Mouse (Mus musculus) midbrain, embryonic 16.5 days (tissue): ENCODE data around the gene Krtap19-5. TPM values are rescaled to one million over a fixed set of nuclear protein-coding genes. Genes with fewer than 3 reads are reported as not detected.

Source experiments
- ATAC-seq: fragments of 200-750 bp; cut with Nextera tagmentation; 2 replicates; pipeline ENCODE4 v1.8.0; 2017; ENCODE audit warnings: moderate TSS enrichment
- H3K27ac ChIP-seq: fragments of 300-500 bp; sonication (generic); 2 replicates; pipeline ENCODE4 v1.5.1; 2014; ENCODE audit warnings: mild to moderate bottlenecking, low read length, mixed read lengths
- H3K27me3 ChIP-seq: fragments of 300-500 bp; sonication (generic); 2 replicates; pipeline ENCODE4 v1.6.1; 2014; ENCODE audit warnings: low read depth, low read length, mixed read lengths; ENCODE audit not compliant: control insufficient read depth, insufficient read depth
- H3K36me3 ChIP-seq: fragments of 300-500 bp; sonication (generic); 2 replicates; pipeline ENCODE4 v1.6.1; 2014; ENCODE audit warnings: mild to moderate bottlenecking, low read length, moderate library complexity, mixed read lengths; ENCODE audit not compliant: control insufficient read depth, insufficient read depth
- H3K4me1 ChIP-seq: fragments of 300-500 bp; sonication (generic); 2 replicates; pipeline ENCODE4 v1.6.1; 2014; ENCODE audit warnings: mild to moderate bottlenecking, low read length, mixed read lengths; ENCODE audit not compliant: control insufficient read depth, insufficient read depth
- H3K4me2 ChIP-seq: fragments of 300-500 bp; sonication (generic); 2 replicates; pipeline ENCODE4 v1.6.1; 2014; ENCODE audit warnings: mild to moderate bottlenecking, low read length, mixed read lengths
- H3K4me3 ChIP-seq: fragments of 300-500 bp; sonication (generic); 2 replicates; pipeline ENCODE4 v1.5.1; 2014; ENCODE audit warnings: low read depth, mild to moderate bottlenecking, low read length, moderate library complexity, mixed read lengths
- H3K9ac ChIP-seq: fragments of 300-500 bp; sonication (generic); 2 replicates; pipeline ENCODE4 v1.6.1; 2014; ENCODE audit warnings: low read depth, low read length, mixed read lengths
- H3K9me3 ChIP-seq: fragments of 300-500 bp; sonication (generic); replicated peaks from 2 replicates; pipeline ENCODE4 v1.6.1; 2014; ENCODE audit warnings: mild to moderate bottlenecking, low read length, mixed read lengths; ENCODE audit not compliant: control insufficient read depth, poor library complexity, severe bottlenecking
- WGBS: fragments of 180-500 bp; shearing (Covaris S2); extraction: QIAGEN DNeasy Blood & Tissue Kit; methylation state at CpG from one replicate; pipeline ENCODE4 v1.1.7; 2014; 5-methylcytosine and 5-hydroxymethylcytosine counted together
- polyA plus RNA-seq: library from polyadenylated mRNA; unstranded; fragments of >200 nt; fragmentation: Nextera tagmentation; extraction: Ambion mirVana; gene quantifications from 2 replicates; pipeline ENCODE4 v1.2.1, GENCODE M21; 2015

Krtap19-5 gene
- polyA plus RNA-seq, 1 experiment from 2014 or later: not detected

DNA sequence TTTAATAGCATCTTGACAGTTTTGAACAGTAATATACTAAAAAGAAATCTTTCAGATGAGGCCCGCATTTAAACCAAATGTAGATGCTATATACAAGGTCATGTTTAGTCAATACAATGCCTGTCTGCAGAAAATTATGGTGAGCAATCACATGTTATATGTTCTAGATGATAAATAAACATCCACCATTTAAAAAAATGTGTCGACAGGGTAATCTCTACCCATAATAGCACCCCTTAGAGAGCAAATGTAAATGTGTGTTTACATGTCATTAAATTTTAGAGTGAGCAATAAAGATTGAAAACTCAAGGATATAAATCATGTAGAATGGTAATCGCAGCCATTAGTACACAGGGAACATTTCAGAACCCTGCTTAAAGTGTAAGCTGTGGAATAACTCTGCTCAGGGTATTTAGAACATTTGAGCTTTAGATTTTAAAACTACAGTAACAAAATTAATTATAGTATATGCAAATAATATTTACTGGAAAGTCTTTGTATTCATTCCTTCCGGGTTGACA, 31.3 kb downstream of the Krtap19-5 start:
- H3K27ac ChIP-seq: no peak overlapping the region
- no peaks in the 10 kb centered on the region for H3K4me1 ChIP-seq
- no peak for ATAC-seq
- H3K27me3 ChIP-seq: no peaks in the 10 kb centered on the region
- H3K9me3 ChIP-seq: no peaks in the 10 kb centered on the region
- H3K36me3 ChIP-seq: no peaks in the 10 kb centered on the region
- no peak overlapping the region for H3K4me2 ChIP-seq
- H3K4me3 ChIP-seq: no peak overlapping the region
- WGBS: 92% methylated on average over 4 of the region's 4 CpGs
- no peak overlapping the region for H3K9ac ChIP-seq

DNA sequence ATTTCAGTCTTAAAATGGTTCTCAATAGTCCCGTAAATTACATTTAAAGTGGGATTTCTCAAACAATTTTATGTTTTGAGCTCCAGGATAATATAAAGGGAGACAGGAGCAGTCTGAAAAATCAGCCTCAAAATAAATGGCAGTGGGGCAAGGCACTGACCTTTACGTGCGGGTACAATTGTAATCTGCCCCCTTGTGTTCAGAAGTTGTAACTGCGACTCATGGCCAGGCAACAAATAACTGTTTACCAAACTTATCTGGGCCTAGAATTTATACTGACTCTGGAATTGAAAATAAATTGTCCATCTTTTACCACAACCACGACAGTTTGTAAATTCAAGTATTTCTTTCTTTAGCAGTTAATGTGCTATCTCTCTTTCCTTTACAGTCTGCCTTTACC, 44.8 kb downstream of the Krtap19-5 start:
- H3K9ac ChIP-seq: no peak overlapping the region
- 13% methylated on average over 5 of the region's 5 CpGs for WGBS

DNA sequence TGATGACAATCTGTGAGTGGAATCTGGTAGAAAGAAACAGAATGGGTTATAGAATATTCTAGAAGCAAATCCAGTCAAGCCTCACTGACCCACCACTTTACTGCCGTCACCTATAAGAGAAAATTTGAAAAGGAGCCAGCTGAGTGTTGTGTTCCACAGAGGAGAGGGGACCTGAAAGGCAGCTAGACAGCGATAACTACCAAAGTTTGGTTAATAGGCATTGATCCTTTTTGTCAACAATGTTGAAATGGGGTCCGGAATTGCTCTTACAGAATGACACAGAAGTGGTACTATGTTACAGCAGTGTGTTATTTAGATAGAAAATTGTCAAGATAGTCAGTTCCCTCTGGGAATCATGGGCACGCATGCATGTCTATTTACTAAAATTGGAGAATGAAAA, 47.7 kb downstream of the Krtap19-5 start:
- no peak overlapping the region for H3K9ac ChIP-seq
- no peaks in the 10 kb centered on the region for H3K9me3 ChIP-seq
- H3K27me3 ChIP-seq: no peaks in the 10 kb centered on the region
- no peak overlapping the region for H3K4me2 ChIP-seq
- H3K36me3 ChIP-seq: no peaks in the 10 kb centered on the region
- no peak overlapping the region for H3K27ac ChIP-seq
- no peak for ATAC-seq
- H3K4me1 ChIP-seq: no peaks in the 10 kb centered on the region
- 84% methylated on average over 4 of the region's 4 CpGs for WGBS
- no peak overlapping the region for H3K4me3 ChIP-seq

More for the DNA sequence above, 44.8 kb downstream of the Krtap19-5 start:
- no peak for ATAC-seq
- Histone ChIP-seq H3K4me3 (no peak overlapping the region), H3K27me3 (no peaks in the 10 kb centered on the region), H3K4me1 (no peaks in the 10 kb centered on the region), H3K36me3 (no peaks in the 10 kb centered on the region), H3K9me3 (no peaks in the 10 kb centered on the region), H3K4me2 (no peak overlapping the region), H3K27ac (no peak overlapping the region)

DNA sequence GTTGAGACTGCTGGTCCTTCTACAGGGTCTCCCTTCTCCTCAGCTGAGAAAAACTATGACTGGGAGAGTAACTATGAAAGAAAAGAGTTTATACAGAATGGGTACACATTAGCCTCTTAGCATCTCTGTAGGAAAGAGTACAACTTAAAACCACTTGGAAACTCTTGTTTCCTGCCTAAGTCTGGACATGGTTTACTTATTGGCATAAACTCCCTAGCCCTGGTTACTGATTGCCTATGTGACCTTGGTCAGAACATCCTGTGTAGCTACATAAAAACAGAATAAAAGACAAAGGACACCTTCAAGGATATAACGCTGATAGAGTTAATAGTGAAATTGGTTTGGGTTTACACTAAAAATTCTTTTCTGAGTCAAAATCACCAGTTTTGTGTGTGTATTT, 48.9 kb downstream of the Krtap19-5 start:
- 95% methylated on average over 1 of the region's 1 CpGs for WGBS
- Histone ChIP-seq H3K9ac (no peak overlapping the region), H3K4me2 (no peak overlapping the region), H3K27me3 (no peaks in the 10 kb centered on the region), H3K9me3 (no peaks in the 10 kb centered on the region), H3K4me1 (no peaks in the 10 kb centered on the region), H3K27ac (no peak overlapping the region), H3K4me3 (no peak overlapping the region), H3K36me3 (no peaks in the 10 kb centered on the region)
- no peak for ATAC-seq

Other genes starting within 250 kb of the Krtap19-5 start
- not detected in 2 replicates for gene Krtap26-1, start 248.7 kb downstream of the Krtap19-5 start, polyA plus RNA-seq
- gene Krtap27-1, start 224.8 kb downstream of the Krtap19-5 start, polyA plus RNA-seq: not detected in 2 replicates
- not detected in 2 replicates for gene 2310061N02Rik, start 188.5 kb downstream of the Krtap19-5 start, polyA plus RNA-seq
- not detected in 2 replicates for gene Krtap13-1, start 167.6 kb downstream of the Krtap19-5 start, polyA plus RNA-seq
- gene Krtap13, start 144.8 kb downstream of the Krtap19-5 start, polyA plus RNA-seq: 0.21 TPM in 1 of 2 replicates, not detected in the other
- gene 2310034C09Rik, start 137.6 kb downstream of the Krtap19-5 start, polyA plus RNA-seq: not detected in 2 replicates
- gene 2310057N15Rik, start 122.3 kb downstream of the Krtap19-5 start, polyA plus RNA-seq: not detected in 2 replicates
- not detected in 2 replicates for gene Gm5965, start 118.6 kb downstream of the Krtap19-5 start, polyA plus RNA-seq
- not detected in 2 replicates for gene Gm20741, start 84.2 kb downstream of the Krtap19-5 start, polyA plus RNA-seq
- gene Krtap15, start 76.2 kb downstream of the Krtap19-5 start, polyA plus RNA-seq: not detected in 2 replicates
- not detected in 2 replicates for gene Krtap14, start 70.3 kb downstream of the Krtap19-5 start, polyA plus RNA-seq
- gene Krtap19-1, start 27.0 kb downstream of the Krtap19-5 start, polyA plus RNA-seq: not detected in 2 replicates
- not detected in 2 replicates for gene Krtap19-2, start 22.2 kb downstream of the Krtap19-5 start, polyA plus RNA-seq
- not detected in 2 replicates for gene Krtap19-3, start 18.4 kb downstream of the Krtap19-5 start, polyA plus RNA-seq
- gene Krtap19-4, start 11.4 kb downstream of the Krtap19-5 start, polyA plus RNA-seq: not detected in 2 replicates
- gene Krtap19-9b, start 35.8 kb upstream of the Krtap19-5 start, polyA plus RNA-seq: not detected in 2 replicates
- not detected in 2 replicates for gene Krtap16-3, start 66.4 kb upstream of the Krtap19-5 start, polyA plus RNA-seq
- not detected in 2 replicates for gene Krtap22-2, start 114.3 kb upstream of the Krtap19-5 start, polyA plus RNA-seq
- not detected in 2 replicates for gene Gm10229, start 118.8 kb upstream of the Krtap19-5 start, polyA plus RNA-seq
- gene Krtap6-1, start 135.2 kb upstream of the Krtap19-5 start, polyA plus RNA-seq: not detected in 2 replicates
- not detected in 2 replicates for gene Gm10228, start 145.0 kb upstream of the Krtap19-5 start, polyA plus RNA-seq
- gene Krtap6-5, start 151.4 kb upstream of the Krtap19-5 start, polyA plus RNA-seq: not detected in 2 replicates
- not detected in 2 replicates for gene 1110025L11Rik, start 167.5 kb upstream of the Krtap19-5 start, polyA plus RNA-seq
- not detected in 2 replicates for gene Krtap6-3, start 187.6 kb upstream of the Krtap19-5 start, polyA plus RNA-seq
- gene Gm6358, start 244.4 kb upstream of the Krtap19-5 start, polyA plus RNA-seq: not detected in 2 replicates